Mouse (Mus musculus) cerebellum, adult 18-20 months (tissue): ENCODE data around the gene Gemin5.

Experiments used
- DNase-seq, 2 experiments: peaks; one replicate each; pipeline ENCODE4 v3.0.0; 2021

Gene Gemin5

DNA sequence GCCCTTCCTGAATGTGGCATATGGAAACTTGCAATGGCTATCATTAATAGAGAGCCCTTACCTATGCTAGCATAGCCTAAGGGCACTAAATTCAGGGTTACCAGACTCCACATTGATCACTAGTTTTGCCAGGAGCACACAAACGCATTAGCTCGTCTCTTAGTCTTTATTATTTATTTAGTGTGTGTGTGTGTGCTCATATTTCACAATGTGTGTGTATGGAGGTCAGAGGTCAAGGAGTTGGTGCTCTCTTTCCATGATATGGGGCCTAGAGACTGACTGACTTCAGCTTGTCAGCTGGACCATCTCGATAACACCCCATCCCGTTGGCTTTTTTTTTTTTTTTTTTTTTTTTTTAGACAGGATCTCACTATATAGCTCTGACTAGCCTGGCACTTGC lies 1.3 kb upstream of the Gemin5 start:
- no peak for DNase-seq

DNA sequence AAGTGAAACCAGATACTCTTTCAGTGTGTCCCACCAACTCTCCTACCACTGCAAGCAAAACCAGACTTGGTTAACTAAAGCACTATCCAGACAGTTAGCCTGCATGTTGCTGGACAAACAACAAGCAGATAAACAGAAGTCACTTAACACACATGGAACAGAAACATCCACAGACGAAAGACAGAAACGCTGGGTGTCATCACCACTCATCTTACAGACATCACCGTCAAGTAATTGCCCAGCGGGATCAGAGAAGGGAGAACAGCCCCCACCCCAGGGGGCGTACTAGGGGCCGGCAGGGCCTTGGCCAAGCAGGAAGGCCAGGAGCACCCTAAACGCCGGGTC lies 545 bp downstream of the Gemin5 start:
- DNase-seq, result no peak

DNA sequence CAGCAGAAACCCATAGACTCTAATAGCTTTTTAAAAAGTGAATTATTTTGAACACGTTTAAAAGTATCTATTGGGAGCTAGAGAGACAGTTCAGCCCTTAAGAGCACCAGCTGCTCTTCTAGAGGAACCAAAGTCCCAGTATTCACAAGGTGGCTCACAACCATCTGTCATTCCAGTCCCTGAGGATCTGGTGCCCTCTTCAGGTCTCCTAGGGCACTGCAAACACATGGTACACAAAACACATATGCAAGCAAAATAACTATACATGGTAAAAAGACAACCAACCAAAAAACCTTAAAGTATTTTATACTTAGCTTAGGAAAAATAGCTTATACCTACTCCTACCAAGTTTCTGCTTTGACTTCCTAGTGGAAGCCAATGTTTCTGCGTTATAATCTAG lies 3.3 kb downstream of the Gemin5 start:
- no peak for DNase-seq

DNA sequence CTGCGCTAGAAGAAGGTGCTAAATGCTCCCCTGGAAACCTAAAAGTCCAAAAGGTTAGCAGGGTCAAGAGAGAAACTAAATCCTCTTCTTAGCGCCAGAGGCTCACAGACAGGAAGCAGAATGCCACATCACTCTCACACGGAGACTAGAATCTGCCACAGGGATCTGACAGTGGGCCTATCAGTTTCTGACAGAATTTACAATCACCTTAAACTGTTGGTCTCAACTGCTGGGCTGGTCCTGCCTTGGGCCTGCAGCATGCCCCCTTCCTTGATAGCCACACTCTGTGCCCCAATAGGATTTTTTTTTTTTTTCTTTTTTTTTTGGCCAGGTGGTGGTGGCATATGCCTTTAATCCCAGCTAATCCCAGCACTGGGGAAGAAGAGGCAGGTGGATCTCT lies 11.5 kb downstream of the Gemin5 start:
- no peak for DNase-seq

GRCm38 (mm10) chr11:58155458-58155857 lies 12.9 kb downstream of the Gemin5 start:
- no peak for DNase-seq

DNA sequence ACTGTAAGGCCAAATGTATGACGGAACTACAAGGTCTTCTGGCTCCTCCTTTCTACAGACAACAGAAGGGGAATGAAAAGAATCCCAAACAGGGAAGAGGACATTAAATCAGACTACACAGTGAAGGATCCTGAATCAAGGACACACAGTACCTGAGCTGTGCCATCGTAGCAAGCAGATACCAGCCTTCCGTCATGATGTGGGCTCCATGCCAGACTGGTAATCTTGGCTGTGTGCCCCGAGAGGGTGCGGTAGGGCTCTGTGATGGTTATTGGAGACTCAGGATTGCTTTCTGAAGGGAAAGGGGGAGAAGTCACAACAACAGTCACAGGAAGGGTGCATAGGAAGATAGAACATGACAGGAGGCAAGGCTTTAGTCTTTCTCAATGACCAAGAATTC lies 22.1 kb downstream of the Gemin5 start:
- peak; percentile 33 to 41 for DNase-seq

DNA sequence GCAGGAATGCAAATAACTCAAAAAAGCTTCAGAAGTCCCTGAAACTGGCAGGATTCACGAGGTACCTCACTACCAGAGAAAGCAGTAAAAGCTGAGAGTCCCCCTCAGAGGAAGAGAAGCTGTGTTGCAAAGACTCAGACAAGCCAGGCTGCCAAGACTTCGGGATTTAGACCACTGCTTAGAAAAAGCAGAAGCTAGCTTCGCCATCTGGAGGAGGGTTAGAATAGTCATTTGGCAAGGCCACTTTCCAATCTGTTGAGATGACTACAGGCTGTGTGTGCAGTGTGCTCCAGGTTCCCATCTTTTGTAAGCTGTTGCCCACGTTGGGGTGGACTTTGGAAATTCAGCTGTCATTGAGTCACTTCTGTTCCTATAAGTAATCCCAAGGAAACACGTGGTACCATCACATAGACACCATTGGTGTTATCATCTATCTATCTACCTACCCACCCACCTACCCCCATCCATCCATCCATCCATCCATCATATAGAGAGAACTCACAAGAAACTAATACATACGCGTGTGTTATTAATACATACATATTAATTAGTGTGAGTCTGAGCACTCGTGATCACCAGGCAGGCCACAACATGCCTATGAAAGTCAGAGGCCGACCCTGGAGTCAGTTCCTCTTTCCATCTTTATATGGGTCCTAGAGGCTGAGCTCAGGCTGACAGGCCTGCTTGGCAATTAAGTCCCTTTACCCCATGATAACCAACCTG lies 24.5 kb downstream of the Gemin5 start:
- DNase-seq, result peak in 1 of 2 experiments; percentile 28

DNA sequence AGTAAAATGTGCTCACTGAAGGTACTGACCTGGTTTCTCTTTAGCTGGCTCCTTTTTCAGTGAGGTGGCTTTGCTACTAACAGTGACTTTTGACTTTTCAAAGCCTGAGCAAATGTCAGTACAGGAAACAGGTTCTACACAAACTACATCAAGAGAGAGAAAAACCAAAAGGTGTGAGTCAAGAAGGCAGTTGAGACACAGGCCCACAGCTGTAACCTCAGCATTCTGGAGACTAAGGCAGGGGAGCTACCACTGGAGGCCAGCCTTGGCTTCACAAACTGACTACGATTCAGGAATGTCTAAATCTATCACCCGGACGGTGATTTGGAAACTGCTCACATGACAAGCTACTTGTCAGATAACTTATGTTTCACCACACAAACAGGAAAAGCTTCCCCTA lies 28.9 kb downstream of the Gemin5 start:
- DNase-seq, result no peak

- no peak for DNase-seq
Observed at GRCm38 (mm10) chr11:58138821-58139220, 29.5 kb downstream of the Gemin5 start.

- DNase-seq, result no peak
Observed at GRCm38 (mm10) chr11:58136677-58137076, 31.7 kb downstream of the Gemin5 start.

- DNase-seq, result no peak
Observed at GRCm38 (mm10) chr11:58135296-58135695, 33.0 kb downstream of the Gemin5 start.

- no peak for DNase-seq
Observed at GRCm38 (mm10) chr11:58134869-58135268, 33.5 kb downstream of the Gemin5 start.

GRCm38 (mm10) chr11:58132026-58132425 lies 36.3 kb downstream of the Gemin5 start:
- no peak for DNase-seq

GRCm38 (mm10) chr11:58129302-58129843 lies 39.0 kb downstream of the Gemin5 start:
- DNase-seq, result no peak

- DNase-seq, result no peak
Observed at GRCm38 (mm10) chr11:58127544-58127943, 40.8 kb downstream of the Gemin5 start.

DNA sequence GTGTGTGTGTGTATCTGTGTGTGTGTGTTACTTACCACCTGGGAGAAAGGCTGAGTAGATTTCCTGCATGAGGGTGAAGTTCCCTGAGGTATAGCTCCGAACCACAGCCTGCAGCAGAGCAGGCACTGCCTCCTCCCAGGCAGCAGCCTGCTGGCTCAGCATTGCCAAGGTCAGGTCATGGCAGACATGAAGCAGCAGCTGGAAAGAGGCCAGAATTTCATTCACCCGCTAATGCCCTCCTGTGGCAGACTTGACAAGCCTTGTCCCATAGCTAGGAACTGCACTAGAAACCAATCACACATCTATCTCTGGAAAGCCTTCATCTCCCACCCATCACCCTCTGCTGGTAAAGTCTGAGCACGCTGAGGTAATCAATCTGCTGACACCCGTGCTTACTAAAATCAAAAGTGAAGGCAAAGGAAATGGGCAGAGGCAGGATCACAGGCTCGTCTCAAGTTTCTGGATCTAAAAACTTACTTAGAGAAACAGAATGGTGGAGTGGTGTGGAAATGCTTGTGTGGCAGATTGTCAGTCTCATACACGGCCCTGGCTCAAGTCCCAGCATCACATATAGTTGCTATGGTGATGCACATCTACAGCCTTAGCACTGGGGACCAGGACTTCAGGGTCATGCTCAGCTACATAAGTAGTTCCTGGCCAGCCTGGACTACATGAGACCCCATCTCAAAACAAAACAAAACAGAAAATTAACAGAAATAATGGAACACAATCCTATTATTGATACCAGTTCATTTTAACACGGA lies 41.8 kb downstream of the Gemin5 start:
- DNase-seq, result peak; percentile 66 to 74

GRCm38 (mm10) chr11:58125021-58125420 lies 43.3 kb downstream of the Gemin5 start:
- no peak for DNase-seq

- peak; percentile 50 to 53 for DNase-seq
Observed at GRCm38 (mm10) chr11:58123711-58124110, 44.6 kb downstream of the Gemin5 start.

GRCm38 (mm10) chr11:58121351-58121750 lies 47.0 kb downstream of the Gemin5 start:
- no peak for DNase-seq

DNA sequence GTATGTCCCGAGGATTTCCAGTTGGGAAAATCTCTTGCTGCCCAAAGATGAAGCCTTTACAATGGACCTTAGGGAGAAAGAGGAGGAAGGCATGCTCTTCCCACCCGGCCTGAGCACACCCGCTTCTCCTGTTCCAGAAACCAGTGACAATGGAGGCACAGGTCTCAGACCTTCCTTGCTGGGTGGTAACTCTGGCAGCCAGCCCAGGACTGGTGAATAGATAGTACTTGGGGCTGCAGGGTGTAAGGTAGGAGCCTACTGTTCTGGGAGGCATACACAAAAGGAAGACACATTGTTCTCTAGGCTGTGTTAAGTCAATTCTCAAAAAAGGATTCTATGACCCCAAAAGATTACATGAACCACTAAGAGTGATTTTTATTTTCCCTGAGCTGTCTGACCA lies 47.7 kb downstream of the Gemin5 start:
- DNase-seq, result no peak

GRCm38 (mm10) chr11:58117044-58117652 lies 51.2 kb downstream of the Gemin5 start:
- DNase-seq, result no peak

DNA sequence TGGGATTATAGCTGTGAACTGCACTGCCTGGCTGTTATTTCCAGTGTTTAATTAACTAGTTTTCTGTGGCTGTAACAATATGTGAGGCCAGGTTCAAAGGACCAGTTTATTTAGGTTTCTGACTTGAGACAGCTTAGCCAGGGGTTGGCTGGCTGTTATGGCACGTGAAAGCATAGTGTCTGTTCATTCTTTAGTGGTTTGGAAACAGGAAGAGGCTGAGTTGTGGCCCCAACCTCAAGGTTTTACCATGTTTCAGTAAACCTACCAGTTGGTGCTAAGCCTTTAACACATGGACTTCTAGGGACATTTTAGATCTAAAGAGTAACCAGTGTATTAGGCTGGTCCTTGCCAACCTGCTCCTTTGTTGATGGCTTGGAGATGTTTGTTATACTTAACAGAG lies 51.8 kb downstream of the Gemin5 start:
- no peak for DNase-seq

DNA sequence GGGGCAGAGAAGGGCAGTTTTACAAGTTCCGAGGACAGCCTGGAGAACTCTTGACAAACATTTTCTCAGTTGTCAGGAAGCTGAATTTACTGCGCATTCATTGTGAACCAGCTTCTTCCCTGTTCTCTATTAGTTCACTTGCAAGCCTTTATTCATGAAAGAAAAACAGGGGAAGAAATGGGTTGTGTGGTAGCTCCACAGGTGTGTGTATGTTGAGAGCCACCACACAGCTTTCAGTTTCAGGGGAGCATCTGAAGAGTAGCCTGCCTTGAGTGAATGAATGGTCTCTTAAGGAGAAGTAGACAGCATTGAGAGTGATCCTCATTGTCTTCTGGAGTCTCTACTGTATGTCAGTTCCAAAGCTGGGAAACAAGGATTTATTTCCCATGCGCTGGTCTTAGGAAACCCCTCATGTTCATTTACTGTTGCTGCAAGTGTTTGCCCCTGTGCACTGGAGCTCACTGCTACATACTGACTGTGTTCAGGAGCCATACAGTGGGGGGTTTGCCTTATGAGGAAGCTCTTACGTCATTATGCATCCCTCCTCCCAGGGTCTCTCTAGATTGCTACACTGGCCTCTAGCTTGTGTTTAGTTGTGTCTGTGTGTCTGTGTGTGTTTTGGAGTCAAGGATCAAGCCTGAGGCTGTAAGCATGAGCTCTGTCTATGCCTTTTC lies 60.5 kb downstream of the Gemin5 start:
- no peak for DNase-seq
